Comparison of ENCODE assay signal across 8 mouse cellular contexts in the genomic region with DNA sequence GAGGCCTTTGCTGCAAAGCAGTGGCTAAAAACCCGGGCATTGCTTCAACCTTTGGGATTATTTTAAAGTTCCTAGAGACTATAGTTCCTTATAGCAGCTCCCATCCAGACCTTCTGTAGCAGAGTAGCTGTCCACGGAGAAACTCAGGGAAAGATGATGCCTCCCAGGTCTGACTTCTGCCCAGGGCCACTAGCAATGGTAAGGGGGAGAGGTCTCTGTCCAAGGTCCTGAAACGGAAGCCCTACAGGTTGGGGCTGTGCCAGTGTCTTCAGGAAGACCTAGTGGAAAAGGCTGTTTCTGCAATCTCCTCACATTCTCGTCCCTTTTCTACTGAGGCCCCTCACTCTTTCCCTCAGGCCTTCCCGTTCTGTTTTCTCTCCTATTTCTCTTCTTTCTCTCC.
DNase-seq lines count a peak whose midpoint lies in the region; ATAC-seq and TF ChIP-seq lines count a peak whose summit lies in the region.

No protein-coding gene starts in this region.

- H3K36me3 ChIP-seq in hindbrain, embryonic 14.5 days (replicated peaks; ENCODE audit: control insufficient read depth, insufficient read depth), result no peaks in the 10 kb centered on the region
- no peaks in the 10 kb centered on the region for H3K36me3 ChIP-seq in hindbrain, embryonic 12.5 days
- H3K36me3 ChIP-seq in embryonic facial prominence, embryonic 11.5 days (replicated peaks; ENCODE audit: control insufficient read depth, insufficient read depth, low read depth, low read length), result no peaks in the 10 kb centered on the region

- no peak overlapping the region for H3K27ac ChIP-seq in hindbrain, embryonic 14.5 days
- no peak overlapping the region for H3K27ac ChIP-seq in hindbrain, embryonic 12.5 days
- no peak overlapping the region for H3K27ac ChIP-seq in embryonic facial prominence, embryonic 11.5 days (replicated peaks; ENCODE audit: low read depth, low read length)

- peaks cover 13% of the 10 kb centered on the region for H3K4me1 ChIP-seq in hindbrain, embryonic 14.5 days (replicated peaks; ENCODE audit: control insufficient read depth, insufficient read depth, low read length)
- H3K4me1 ChIP-seq in hindbrain, embryonic 12.5 days, result peaks cover 39% of the 10 kb centered on the region
- no peaks in the 10 kb centered on the region for H3K4me1 ChIP-seq in embryonic facial prominence, embryonic 11.5 days (ENCODE audit: control insufficient read depth, insufficient read depth, low read length)

- CTCF ChIA-PET in Patski (lab: Charles Lee), result no interaction called here

- no peak for TF ChIP-seq CTCF in Patski (IDR thresholded peaks at IDR 0.05)

- WGBS in hindbrain, embryonic 14.5 days, result 22% methylated on average over 5 of the region's 5 CpGs
- 17% methylated on average over 5 of the region's 5 CpGs for WGBS in hindbrain, embryonic 12.5 days
- WGBS in embryonic facial prominence, embryonic 11.5 days, result 8% methylated on average over 5 of the region's 5 CpGs

- no peaks in the 10 kb centered on the region for H3K9me3 ChIP-seq in hindbrain, embryonic 14.5 days (ENCODE audit: control insufficient read depth, low read length)
- 0 out of 2 replicates have a peak, but pooled peaks cover 4% of the 10 kb centered on the region for H3K9me3 ChIP-seq in hindbrain, embryonic 12.5 days (replicated peaks)
- no peaks in the 10 kb centered on the region for H3K9me3 ChIP-seq in embryonic facial prominence, embryonic 11.5 days (replicated peaks; ENCODE audit: control insufficient read depth, low read length)

- H3K9ac ChIP-seq in hindbrain, embryonic 14.5 days, result no peak overlapping the region
- H3K9ac ChIP-seq in hindbrain, embryonic 12.5 days, result no peak overlapping the region
- no peak overlapping the region for H3K9ac ChIP-seq in embryonic facial prominence, embryonic 11.5 days (replicated peaks; ENCODE audit: low read length)

- H3K4me2 ChIP-seq in hindbrain, embryonic 14.5 days (replicated peaks), result no peak overlapping the region
- no peak overlapping the region for H3K4me2 ChIP-seq in hindbrain, embryonic 12.5 days (replicated peaks)
- no peak overlapping the region for H3K4me2 ChIP-seq in embryonic facial prominence, embryonic 11.5 days (ENCODE audit: low read depth, low read length)

- H3K4me3 ChIP-seq in hindbrain, embryonic 14.5 days (replicated peaks; ENCODE audit: low read length), result no peak overlapping the region
- H3K4me3 ChIP-seq in hindbrain, embryonic 12.5 days, result no peak overlapping the region
- no peak overlapping the region for H3K4me3 ChIP-seq in embryonic facial prominence, embryonic 11.5 days (ENCODE audit: low read depth, low read length)

- POLR2A ChIA-PET in Patski (lab: Charles Lee), result no interaction called here

- DNase-seq in hindbrain, embryonic 14.5 days (ENCODE audit: low spot score), result peak; percentile 64
- DNase-seq in Patski (ENCODE audit: low read depth, low spot score), result peak; percentile 55
- DNase-seq in embryonic facial prominence, embryonic 11.5 days (ENCODE audit: low spot score), result peak; percentile 92
- peak; percentile 90 for DNase-seq in mesoderm, embryonic 11.5 days (ENCODE audit: low read depth, low spot score)
- DNase-seq in frontal cortex, adult 2 months (ENCODE audit: extremely low spot score in 1 of 2, low spot score in 1 of 2), result no peak
- no peak for DNase-seq in layer of hippocampus, postnatal 36 days
- DNase-seq in cerebellum, adult 11-12 months, result no peak

- ATAC-seq in hindbrain, embryonic 14.5 days (ENCODE audit: low FRiP score), result no peak
- no peak for ATAC-seq in hindbrain, embryonic 12.5 days (ENCODE audit: low FRiP score)
- peak; percentile 48 for ATAC-seq in Patski
- ATAC-seq in embryonic facial prominence, embryonic 11.5 days (replicated peaks; ENCODE audit: insufficient number of reproducible peaks, low FRiP score, low TSS enrichment, low read depth), result no peak

- H3K27me3 ChIP-seq in hindbrain, embryonic 14.5 days (ENCODE audit: control insufficient read depth, insufficient read depth, low read length), result no peaks in the 10 kb centered on the region
- H3K27me3 ChIP-seq in hindbrain, embryonic 12.5 days, result 0 out of 2 replicates have a peak, but pooled peaks cover 6% of the 10 kb centered on the region
- H3K27me3 ChIP-seq in Patski, result peaks cover 2% of the 10 kb centered on the region
- no peaks in the 10 kb centered on the region for H3K27me3 ChIP-seq in embryonic facial prominence, embryonic 11.5 days (ENCODE audit: control insufficient read depth, insufficient read depth, low read length)

- in situ Hi-C loops in Patski (cut with MboI; ENCODE audit: low pct_unique_long_range_greater_than_20kb), result no loop called here

Comparison
In these comparisons a context has a peak if more than half of its experiments do, and no peak if none do; other contexts are left out.
1. DNase-seq: peak in hindbrain, embryonic 14.5 days (single experiment), Patski (single experiment), embryonic facial prominence, embryonic 11.5 days (single experiment) and mesoderm, embryonic 11.5 days (single experiment); none in frontal cortex, adult 2 months (0 of 2), layer of hippocampus, postnatal 36 days (0 of 2) and cerebellum, adult 11-12 months (single experiment).